Mouse (Mus musculus): ENCODE measurements around the gene Map3k21. TPM values are rescaled to one million over a fixed set of nuclear protein-coding genes. Genes with fewer than 3 reads are reported as not detected.

Map3k21 gene
- polyA plus RNA-seq, 1 experiment: 4.4 TPM

GRCm38 (mm10) chr8:125996980-125997379, 86.7 kb downstream of the Map3k21 start:
- peak overlapping the region; percentile 29 for H3K4me3 ChIP-seq (ENCODE audit: insufficient read depth, low read depth, low read length)
- peak overlapping the region; percentile 29 for H3K27ac ChIP-seq (ENCODE audit: insufficient read depth, low read depth, low read length)
- peaks cover 5% of the 10 kb centered on the region; the same call in 1 of the 2 replicates for H3K4me1 ChIP-seq (ENCODE audit: control insufficient read depth, insufficient read depth, low read length)
- no peak for TF ChIP-seq POLR2A (IDR thresholded peaks at IDR 0.05; ENCODE audit: low read depth, low read length)
- WGBS: 32% methylated on average over 6 of the region's 6 CpGs
- no peaks in the 10 kb centered on the region for H3K36me3 ChIP-seq (ENCODE audit: control insufficient read depth, insufficient read depth, low read length)
- no peaks in the 10 kb centered on the region for H3K27me3 ChIP-seq (replicated peaks; ENCODE audit: control insufficient read depth, insufficient read depth, low read length)
- peak; percentile 35 for DNase-seq

Other genes starting within 250 kb of the Map3k21 start
- 1.8 and 2.7 TPM in 2 replicates for gene Map10, start 240.6 kb upstream of the Map3k21 start, polyA plus RNA-seq (2012; rRNA removed)
- 23.4 and 27.6 TPM in 2 replicates for gene Ntpcr, start 180.5 kb upstream of the Map3k21 start, polyA plus RNA-seq (2012; rRNA removed)
- gene Pcnx2, start 12.1 kb upstream of the Map3k21 start, polyA plus RNA-seq (2012; rRNA removed): 0.20 and 0.23 TPM in 2 replicates
- 91.2 and 123 TPM in 2 replicates for gene Kcnk1, start 84.7 kb downstream of the Map3k21 start, polyA plus RNA-seq (2012; rRNA removed)